Mouse (Mus musculus): ENCODE measurements around the gene Dbil5.

Gene Dbil5

DNA sequence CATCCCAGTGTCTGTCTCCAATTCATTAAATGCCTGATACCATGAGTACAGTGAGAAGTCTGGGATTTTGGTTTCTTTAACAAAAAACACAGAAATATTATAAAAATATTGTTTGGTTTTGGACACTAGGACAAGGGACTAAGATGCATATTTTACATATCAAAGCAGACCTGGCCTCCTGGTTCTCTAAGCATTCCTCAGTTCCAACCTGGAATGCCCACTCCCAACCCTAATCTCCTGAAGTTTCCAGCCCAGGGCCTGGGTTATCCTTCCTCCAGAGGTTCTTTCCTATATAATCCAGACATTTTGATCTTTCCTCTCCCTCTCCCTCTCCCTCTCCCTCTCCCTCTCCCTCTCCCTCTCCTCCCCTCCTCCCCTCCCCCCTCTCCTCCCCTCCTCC, 7.6 kb downstream of the Dbil5 start:
- no peak for DNase-seq (ENCODE audit: low read depth, low spot score)

GRCm38 (mm10) chr11:76236136-76236535, 18.7 kb downstream of the Dbil5 start:
- DNase-seq (ENCODE audit: low read depth, low spot score), result no peak

DNA sequence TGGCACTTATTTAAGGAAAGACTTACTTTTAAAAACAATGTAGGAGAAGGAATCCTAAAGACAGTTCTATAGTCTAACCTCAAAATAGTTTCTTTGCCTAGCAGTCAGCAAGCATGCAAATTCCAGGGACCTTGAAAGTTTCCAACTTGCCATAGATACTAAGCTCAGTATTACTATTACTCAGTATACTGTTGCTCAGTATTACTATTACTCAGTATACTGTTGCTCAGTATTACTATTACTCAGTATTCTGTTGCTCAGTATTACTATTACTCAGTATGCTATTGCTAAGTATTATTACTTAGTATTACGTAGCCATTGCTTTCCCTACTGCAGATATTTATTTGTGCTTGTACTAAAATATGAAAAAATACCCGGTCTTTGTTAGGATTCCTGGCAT, 22.3 kb downstream of the Dbil5 start:
- DNase-seq (ENCODE audit: low read depth, low spot score), result no peak

DNA sequence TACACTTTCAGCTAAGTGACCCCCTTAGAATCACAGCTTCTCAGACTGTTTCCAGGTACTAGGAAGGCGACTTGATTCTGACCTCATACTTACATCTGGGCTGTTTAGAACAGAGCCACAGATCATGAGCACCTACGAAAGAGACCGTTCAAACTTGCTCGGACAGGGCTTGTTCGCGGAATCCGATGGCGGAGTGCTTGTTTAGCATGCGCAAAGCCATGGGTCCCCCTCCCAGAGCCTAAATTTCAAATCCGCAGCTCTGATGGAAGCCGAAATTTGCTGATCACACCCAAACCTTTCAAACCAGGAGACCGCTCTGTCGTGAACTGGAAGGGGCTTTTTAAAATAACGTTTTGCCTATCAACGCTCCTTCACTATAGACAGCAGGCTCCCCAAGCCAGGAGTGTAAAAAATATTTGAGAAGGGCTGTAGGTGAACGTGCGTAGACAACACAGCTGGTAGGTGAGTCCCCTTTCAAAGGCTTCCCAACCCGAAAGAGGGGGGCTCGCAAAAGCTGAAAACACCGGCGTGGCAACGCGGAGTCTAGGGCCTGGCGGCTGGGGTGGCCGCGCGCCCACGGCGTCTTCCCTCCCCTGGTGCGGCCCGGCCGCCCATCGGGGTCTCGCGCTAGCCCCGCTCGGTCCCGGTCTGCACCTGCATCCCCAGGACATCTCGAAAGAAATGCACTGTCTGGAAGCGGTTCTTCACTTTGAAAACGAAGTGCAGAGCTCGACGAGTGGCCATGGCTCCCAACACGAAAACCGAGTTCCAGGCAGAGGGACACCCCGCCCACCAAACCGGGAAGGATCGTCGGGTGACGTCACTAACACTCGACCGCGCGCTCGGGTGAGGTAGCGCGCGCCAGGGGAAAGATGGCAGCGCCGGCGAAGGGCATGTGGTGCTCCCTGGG, 25.7 kb downstream of the Dbil5 start, which contains the start of the genes Mrm3 and Glod4:
Gene Mrm3 (plus strand): TSS at position 815 of the 910 bp plus-strand sequence.
Gene Glod4 (minus strand): TSS at position 825 of the 910 bp plus-strand sequence.
- DNase-seq (ENCODE audit: low read depth, low spot score), result peak; percentile 91

DNA sequence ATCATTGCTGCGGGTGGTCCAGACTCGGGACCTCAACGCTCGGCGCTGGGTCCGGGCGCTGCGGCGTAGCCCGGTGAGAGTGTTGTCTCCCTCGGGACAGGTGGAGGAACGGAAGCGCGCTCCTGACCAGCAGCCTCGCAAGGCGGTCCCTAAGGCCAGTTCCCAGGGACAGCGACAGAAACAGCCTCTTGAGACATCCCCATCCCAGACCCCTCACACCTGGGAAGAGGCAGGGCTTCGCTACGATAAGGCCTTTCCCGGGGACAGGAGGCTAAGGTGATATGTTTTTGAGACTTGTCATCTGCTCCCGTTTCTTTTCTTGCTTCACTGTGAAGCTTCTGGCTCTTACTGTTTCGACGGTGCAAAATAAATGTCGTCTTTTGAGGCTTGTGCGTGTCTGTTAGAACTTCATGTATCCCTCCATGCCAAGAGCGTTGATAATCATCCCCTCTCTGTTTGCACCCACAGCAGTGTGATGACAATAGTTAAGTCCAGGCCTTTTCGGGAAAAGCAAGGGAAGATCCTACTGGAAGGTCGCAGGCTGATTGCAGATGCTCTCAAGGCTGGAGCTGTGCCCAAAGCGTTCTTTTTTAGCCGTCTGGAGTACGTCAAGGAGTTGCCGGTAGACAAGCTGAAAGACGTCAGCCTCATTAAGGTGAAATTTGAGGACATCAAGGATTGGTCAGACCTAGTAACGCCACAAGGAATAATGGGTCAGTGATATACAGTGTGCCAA, 26.6 kb downstream of the Dbil5 start:
- no peak for DNase-seq (ENCODE audit: low read depth, low spot score)

DNA sequence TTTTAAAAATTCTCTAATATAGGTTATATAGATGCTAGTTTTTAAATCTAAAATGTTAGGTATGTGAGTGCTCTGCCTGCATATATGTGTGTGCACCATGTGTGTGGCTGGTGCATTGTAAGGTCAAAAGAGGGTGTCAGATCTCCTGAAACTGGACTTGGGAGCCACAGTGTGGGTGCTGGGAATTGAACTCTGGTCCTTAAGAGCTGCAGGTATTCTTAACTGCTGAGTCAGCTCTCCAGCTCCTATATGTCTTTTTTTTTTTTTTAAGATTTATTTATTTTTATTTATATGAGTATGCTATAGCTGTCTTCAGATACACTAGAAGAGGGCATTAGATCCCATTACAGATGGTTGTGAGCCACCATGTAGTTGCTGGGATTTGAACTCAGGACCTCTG, 29.0 kb downstream of the Dbil5 start:
- DNase-seq (ENCODE audit: low read depth, low spot score), result no peak

DNA sequence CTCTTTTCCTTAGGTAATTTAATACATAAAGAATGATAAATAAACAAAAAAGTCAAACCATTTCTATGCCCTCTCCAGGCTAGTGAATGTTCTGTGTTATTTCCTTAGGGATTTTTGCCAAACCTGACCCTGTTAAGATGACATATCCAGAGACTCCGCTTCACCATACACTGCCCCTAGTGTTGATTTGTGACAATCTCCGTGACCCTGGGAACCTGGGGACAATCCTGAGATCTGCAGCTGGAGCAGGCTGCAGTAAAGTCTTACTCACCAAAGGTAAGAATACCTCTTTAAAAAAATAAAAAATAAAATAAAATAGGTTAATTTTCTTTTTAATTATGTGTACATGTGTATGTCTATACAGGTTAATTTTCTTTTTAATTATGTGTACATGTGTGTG, 29.8 kb downstream of the Dbil5 start:
- no peak for DNase-seq (ENCODE audit: low read depth, low spot score)

DNA sequence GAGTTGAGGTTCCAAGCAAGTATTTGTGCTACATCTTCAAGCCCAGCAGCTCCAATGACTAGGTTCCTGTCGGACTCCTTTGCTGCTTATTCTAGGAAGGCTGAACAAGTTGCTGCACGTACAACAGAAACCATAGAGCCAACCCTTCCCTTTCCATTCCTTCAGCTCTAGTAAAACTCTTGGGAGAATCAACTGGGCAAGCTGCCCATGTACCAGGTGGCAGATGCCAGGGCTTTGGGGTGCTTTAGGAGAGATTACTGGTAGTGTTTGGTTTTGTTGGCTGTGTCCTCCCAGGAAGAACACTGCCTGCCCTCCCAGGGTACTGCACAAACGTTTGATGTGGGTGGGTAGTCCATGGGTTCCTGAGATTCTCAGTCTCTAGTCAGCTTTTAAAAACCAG, 34.6 kb downstream of the Dbil5 start:
- no peak for DNase-seq (ENCODE audit: low read depth, low spot score)

- peak; percentile 89 for DNase-seq (ENCODE audit: low read depth, low spot score)
Observed at GRCm38 (mm10) chr11:76253145-76253917, 35.9 kb downstream of the Dbil5 start.

GRCm38 (mm10) chr11:76253918-76254264, 36.5 kb downstream of the Dbil5 start:
- no peak for DNase-seq (ENCODE audit: low read depth, low spot score)

GRCm38 (mm10) chr11:76255431-76256001, 38.1 kb downstream of the Dbil5 start:
- no peak for DNase-seq (ENCODE audit: low read depth, low spot score)

DNA sequence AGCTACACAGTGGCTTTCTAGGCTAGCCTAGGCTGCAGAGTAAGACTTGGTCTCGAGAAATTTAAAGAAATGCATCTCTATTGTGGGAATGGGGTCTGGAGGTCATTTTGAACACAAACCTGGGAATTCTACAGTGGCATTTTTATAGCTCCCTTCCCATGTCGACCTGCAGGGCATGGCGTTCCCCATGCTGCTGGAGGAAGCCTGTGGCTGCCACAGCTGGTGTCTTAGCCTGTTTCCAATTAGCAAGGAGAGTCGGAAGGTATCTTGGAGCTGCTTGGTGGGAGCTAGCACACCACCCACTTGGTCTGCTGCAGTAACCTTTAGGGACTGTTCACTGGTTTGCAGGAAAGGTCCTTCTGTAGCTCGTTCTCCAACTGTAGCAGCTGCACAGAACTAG, 38.7 kb downstream of the Dbil5 start:
- no peak for DNase-seq (ENCODE audit: low read depth, low spot score)

DNA sequence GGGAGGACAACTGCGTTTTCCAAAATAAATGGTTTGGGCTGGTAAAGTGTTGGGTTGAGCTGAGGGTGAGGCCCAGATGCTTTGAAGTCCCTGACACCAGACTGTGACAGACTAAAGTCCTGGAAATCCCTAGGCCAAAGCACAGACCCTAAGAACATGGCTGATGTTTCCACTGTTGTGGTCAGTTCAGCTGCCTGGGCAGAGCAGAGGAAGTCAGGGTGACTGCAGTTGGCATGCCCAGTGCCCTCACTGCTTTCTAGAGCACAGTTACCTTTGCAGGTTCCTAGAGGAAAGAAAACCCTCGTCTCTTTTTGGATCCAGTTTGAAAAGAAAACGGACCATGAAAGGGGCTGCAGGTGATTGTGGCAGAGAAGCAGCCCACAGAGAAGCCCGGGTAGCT, 40.0 kb downstream of the Dbil5 start:
- DNase-seq (ENCODE audit: low read depth, low spot score), result no peak

GRCm38 (mm10) chr11:76258511-76258910, 41.1 kb downstream of the Dbil5 start:
- no peak for DNase-seq (ENCODE audit: low read depth, low spot score)

DNA sequence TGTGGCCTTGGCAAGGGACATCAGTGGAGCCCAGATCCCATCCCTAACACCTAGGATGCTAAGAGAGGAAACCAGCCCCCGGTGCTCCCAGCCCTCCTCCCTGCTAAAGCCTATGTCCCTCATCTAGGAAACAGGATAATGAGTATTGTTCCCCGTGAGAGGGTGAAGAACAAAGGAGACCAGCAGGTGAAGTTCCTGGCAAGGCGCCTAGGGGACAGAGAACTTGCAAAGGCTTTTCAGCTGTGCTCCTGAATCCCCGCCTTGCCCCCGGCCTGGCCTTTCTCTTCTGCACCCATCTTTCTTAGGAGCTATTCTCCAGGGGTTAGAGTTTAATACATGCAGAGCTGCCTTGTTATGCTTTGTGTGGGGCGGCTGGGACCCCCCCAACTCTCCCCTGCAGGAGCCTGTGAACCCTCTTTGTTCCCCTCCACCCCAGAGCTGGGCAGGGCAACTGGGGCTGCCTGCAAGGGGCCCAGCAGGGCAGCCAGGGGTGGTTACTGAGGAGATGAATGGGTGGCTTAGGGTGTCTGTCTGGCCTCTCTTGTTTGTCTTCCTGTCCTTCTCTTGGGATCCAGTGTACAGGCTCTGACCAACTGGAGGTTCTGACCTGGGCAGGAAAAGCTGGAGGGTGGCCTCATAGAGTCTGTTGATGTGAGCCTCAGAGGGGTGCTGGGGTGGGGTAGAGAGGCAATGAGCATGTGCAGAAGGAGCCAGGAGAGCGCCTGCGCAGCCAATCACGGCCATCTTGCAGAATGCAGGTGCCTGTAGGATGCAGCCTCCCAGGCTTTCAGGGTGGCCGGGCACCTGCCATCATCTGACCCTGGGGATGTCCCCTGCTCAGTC, 43.0 kb downstream of the Dbil5 start:
- DNase-seq (ENCODE audit: low read depth, low spot score), result no peak

DNA sequence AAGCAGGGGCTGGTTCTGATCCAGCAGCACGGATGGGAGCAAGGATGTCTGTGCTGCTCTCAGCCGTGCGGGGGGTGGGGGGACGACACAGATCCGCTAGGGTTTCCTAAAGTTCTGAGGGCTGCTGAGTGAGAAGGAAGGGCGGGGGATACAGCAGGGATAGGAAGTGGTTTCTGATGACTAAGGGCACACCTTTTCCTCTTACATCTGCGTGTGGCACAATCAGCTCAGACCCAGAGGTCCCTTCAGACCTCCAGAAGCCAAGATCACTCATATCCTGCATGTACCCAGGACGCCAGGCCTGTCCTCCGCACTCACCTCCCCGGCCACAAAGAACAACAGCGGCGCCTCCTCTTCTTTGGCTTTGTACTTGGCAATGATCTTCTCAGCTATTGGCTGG, 43.8 kb downstream of the Dbil5 start:
- DNase-seq (ENCODE audit: low read depth, low spot score), result peak; percentile 53

GRCm38 (mm10) chr11:76262611-76263351, 45.4 kb downstream of the Dbil5 start:
- DNase-seq (ENCODE audit: low read depth, low spot score), result no peak

- DNase-seq (ENCODE audit: low read depth, low spot score), result no peak
Observed at GRCm38 (mm10) chr11:76267550-76267949, 50.1 kb downstream of the Dbil5 start.

DNA sequence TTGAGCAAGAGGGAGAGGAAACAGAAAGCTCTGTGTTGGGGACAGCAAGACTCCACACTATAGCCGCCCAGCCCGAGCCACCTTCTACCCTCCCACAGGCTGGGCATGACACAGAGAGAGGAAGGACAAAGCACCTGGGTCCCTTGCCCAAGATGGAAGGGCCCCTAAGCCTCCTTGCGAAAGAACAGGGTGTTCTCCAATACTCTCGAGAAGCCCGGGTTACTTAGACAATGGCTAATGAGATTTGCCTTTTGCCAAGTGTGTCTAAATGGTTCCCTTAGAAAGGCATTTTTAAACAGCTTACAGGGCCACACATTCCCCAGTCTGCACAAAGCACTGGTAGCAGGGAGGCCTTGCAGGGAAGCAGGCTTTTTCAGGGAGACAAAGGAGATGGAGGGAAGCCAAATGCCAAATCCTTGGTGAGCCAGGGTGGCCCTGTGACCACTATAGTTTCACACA, 50.6 kb downstream of the Dbil5 start:
- no peak for DNase-seq (ENCODE audit: low read depth, low spot score)

All from CD4-positive, CD25-positive, alpha-beta regulatory T cell, adult 2 months (primary cell).